Mouse (Mus musculus) G1E (cell line): ENCODE measurements around the gene Ddx6.

ENCODE experiments used
- CTCF ChIP-seq: IDR thresholded peaks from 2 replicates; pipeline ENCODE4 v1.5.1; 2012; ENCODE audit warnings: low read depth, low read length, inconsistent platforms, mixed read lengths
- POLR2AphosphoS5 ChIP-seq: IDR thresholded peaks from 2 replicates; pipeline ENCODE4 v1.6.1; 2012; ENCODE audit warnings: low read depth, low read length, inconsistent platforms; ENCODE audit not compliant: insufficient replicate concordance

DNA sequence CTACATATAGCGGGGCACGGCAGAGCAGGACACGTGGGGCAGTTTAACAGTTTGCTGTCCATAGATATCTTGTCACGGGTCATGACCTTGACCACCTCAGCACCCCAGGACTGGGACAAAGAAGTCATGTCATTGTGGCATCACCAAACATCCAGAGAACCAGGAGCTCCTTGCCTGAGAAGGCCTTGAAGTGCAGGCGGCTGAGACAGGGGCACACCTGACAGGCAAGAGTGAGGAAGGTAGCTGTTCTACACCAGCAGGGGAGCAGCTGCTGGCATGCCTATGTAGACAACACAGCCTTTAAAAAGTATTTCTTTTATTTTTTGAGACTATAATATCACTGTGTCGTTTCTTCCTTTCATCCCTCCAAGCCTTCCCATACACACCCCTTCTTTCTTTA, 41.7 kb downstream of the Ddx6 start:
- no peak for TF ChIP-seq POLR2AphosphoS5
- TF ChIP-seq CTCF: no peak
